Mouse (Mus musculus) heart, postnatal 4 days (tissue): ENCODE data around the gene Hoxa2. TPM values are rescaled to one million over a fixed set of nuclear protein-coding genes. Genes with fewer than 3 reads are reported as not detected.

Experiments used
- DNase-seq: peaks from one replicate; pipeline ENCODE4 v3.0.0; 2021
- total RNA-seq, 2 experiments: library from RNA; stranded (reverse); gene quantifications; 2 replicates each; pipeline ENCODE4 v1.2.3; 2021

Hoxa2 gene
- total RNA-seq, 2 experiments from 2014 or later = 0.60 to 0.68 TPM

GRCm38 (mm10) chr6:52178918-52179665 lies 14.5 kb upstream of the Hoxa2 start:
- DNase-seq = no peak

DNA sequence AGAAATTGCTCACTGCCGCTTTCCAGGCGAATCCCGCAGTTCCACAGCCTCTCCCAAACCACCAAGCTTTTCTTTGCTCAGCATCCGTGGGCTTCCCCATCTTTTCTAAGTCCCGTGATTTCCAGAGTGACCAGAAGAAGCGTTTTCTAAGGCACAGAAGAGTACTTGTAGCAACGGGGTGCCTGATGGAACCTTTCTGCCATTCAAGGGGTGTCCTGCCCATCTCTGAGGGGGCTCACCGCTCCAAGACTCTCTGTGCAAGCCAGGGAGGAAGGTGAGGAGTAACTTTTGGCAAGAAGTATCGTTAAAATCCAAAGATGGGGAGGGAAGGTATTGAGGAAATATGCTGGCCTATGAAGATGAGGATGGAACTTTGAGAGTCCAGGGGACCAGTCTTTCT lies 13.2 kb upstream of the Hoxa2 start:
- DNase-seq = no peak

DNA sequence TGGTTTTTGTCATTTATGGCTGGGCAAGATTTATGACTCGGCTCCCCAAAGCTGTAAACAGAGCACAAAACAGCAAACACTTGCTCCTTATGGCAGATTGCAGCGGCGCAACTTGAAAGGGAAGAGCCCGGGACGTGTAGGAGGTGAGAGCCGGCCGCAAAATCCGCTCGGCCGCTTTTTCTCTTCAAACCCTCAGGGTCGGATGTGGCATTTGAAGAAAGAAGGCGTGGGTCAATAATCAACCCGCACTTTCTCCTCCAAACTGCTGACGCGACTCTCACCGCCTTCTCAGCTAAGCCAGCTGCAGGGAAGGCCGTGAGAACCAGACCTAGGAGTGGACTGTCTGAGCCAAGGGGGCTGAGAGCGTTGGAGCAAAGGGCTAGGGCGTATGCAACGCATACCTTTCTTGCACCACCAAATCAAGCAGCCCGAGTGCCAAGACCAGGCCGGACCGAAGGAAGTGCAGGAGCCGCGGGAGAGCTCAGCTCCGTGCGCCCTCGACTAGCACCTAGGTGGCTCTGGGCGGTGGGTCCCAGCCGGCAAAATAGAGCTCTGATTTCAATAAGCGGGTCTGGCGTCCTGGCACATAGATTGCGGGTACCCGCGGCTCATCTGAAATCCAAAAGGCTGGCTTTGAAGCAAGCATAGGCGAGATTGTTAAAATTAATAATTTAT lies 12.6 kb upstream of the Hoxa2 start, which contains the start of gene 5730596B20Rik:
Gene 5730596B20Rik, plus strand, starts transcription at position 438 of the 675 bp plus-strand sequence.
- DNase-seq = no peak

DNA sequence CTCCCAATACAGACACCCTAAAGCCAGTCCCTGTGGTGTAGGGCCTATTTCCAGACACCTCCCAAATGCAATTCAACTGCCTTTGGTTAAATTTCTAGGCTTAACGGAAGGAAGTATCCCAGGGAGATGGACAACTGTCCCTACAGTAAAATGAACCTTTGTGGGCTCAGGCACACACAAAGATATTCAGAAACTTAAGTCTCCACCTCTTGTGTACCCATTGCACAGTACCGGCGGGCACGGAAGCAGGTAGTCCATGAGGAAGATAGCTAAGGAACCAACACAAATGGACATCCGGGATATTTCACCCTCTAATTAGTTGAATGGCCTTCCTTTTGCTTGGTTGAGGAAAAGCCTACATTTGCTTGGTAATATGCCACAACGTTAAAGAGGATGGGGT lies 11.8 kb upstream of the Hoxa2 start:
- no peak for DNase-seq

GRCm38 (mm10) chr6:52175864-52176263 lies 11.2 kb upstream of the Hoxa2 start:
- DNase-seq = peak; percentile 31

DNA sequence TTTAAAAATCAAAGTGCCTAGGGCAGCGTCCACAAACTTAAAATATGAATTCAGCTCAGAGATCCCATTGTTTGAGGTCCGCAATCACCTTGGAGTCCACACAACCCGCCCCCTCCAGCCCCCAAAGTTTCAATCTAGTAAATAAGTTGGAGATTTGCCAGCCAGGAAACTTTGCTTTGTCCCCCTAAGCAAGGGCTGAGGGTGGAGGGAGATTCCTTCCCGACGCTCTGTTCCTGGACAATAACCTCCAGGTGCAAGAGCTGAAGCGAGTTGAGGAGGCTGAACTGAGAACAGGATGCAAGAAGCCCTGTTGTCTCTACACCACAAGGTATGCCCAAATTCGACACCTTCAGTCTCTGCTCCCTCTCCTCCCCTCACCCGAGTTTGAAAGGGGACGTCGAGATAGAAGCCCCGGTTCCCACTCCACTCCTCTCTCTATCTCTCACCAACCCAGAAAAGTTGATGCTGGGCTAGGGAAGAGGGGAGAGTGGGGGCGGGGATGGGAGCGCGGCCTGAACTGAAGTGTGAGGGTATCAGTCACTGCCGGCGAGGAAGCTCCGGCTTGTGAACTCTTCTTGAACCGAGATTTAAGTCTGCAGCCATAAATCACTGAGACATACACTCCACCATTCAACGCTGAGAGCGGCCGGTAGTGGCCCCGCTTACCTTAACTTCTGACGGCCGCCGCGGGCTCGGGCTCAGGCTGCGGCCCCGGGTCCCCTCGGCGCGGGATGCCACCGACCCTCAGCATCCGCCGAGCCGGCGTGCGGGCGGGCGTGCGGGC lies 10.5 kb upstream of the Hoxa2 start:
- peak; percentile 27 for DNase-seq

DNA sequence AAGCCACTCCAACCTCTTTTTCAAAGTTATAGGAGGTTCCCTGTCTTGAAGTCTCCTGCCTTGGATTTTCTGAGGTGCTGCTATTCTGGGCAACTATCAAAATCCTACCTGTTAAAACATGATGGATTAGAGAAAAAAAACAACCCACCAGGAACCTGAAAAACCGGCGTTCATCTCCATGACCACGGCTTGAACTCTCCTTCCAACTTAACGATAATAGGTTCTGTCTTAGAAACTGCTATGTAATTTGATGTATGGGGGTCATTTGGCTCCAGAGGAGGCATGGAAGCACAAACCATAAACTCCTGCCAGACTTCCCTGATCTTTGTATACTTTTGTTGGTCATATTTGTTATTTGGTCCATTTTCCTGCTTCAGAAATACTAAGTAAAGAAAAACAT lies 9.0 kb upstream of the Hoxa2 start:
- no peak for DNase-seq

GRCm38 (mm10) chr6:52172501-52172900 lies 7.9 kb upstream of the Hoxa2 start:
- peak; percentile 76 for DNase-seq

DNA sequence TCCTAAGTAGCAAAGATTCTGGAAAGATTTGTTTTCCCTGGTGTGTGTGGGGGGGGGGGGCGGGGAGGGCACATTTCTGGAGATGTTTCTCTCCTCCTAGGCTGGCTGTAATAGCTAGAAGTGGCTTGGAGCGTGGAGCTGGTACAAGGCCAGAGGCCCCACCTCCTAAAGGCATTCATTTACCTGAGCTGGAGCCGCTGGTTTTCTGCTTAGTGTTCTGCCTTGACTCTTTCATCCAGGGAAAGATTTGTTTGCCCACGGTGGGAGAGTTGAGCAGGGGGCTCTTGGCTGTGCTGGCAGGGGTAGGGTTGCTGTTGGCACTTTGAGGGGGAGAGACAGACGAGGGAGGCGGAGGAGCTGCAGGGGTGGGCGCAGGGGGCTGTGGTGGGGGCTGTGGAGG lies 7.3 kb upstream of the Hoxa2 start:
- DNase-seq = no peak

GRCm38 (mm10) chr6:52171331-52171730 lies 6.7 kb upstream of the Hoxa2 start:
- DNase-seq = no peak

- no peak for DNase-seq
Observed at GRCm38 (mm10) chr6:52170898-52171223, 6.2 kb upstream of the Hoxa2 start.

DNA sequence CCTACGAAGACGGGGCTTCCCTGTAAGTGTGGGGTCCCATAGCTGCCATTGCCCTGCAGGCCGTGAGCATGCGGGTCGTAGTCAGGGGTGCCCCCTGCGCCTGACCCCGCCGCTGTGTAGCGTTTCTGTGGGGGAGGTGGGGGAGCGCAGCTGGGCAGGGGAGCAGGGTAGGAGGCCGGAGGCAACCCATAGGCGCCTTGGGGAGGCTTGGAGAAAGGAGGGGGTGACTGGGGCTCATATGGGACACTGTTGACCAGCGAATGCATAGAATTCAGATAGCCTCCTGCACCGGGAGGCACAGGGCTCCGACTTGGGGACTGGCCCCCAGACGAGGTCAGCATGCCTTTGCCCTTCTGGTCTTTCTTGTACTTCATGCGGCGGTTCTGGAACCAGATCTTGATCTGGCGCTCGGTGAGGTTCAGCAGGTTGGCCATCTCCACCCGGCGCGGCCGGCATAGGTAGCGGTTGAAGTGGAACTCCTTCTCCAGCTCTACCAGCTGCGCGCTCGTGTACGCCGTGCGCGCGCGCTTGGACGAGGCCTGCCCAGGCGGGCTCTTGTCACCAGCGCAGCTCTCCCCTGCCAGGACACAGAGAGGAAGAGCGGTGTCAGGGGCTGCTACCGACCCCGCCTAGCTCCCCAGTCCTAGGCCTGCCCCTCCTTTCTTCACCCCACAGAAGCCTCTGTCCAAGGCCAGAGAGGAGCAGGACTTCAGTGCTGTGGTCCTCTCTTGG lies 5.7 kb upstream of the Hoxa2 start:
- DNase-seq = no peak

DNA sequence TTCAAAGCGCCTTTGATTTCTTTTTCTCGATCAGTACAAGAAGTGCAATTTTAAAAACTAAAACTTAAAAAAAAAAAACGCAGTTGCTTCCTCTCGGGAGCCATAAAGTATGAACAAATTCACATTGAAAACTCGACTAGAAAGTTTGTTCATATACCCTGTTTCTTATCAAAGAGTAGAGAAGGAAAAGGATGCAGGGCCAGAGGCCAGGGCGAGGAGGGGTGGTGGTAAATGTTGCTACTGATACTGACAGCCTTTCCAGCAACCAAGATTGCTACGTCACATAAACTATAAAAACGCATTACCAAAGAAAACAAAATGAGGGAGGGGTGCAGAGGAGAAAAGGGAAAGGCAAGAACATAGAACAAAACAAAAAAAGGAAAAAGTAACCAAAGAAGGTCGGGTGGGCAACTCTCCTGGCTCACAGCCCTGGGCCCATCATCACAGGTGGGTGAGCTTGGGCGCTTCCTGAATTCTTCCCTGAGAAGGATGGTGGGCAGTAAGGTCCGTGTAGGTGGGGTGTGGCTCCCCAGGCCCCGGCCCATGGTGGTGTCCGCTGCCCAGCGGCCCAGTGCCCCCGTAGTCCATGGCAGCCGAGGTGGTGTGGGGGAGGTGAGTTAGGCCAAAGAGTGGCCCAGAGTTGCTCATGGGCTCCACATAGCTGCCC lies 5.0 kb upstream of the Hoxa2 start:
- DNase-seq = no peak

- DNase-seq = peak; percentile 29
Observed at GRCm38 (mm10) chr6:52168191-52169055, 3.8 kb upstream of the Hoxa2 start.

DNA sequence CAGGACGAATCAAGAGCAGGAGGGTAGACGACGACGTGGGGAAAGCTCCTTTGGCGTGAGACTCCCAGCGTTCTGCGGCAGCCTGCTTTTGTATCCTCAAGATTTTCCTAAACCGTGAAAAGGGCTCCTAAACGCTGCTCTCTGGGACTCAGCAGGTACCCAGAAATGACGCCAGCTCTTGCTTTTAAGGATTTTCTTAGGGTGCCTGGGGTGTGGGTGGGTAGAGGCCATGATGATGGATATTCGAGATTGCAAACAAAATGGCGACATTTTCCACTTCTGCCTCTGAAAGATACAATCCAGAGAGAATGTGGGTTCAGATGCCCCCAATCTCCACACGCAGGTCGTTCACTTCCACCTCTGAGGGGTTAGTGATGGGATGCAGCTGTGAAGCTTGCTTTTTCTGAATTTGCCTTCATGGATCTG lies 3.1 kb upstream of the Hoxa2 start:
- no peak for DNase-seq

- DNase-seq = no peak
Observed at GRCm38 (mm10) chr6:52167176-52167575, 2.5 kb upstream of the Hoxa2 start.

DNA sequence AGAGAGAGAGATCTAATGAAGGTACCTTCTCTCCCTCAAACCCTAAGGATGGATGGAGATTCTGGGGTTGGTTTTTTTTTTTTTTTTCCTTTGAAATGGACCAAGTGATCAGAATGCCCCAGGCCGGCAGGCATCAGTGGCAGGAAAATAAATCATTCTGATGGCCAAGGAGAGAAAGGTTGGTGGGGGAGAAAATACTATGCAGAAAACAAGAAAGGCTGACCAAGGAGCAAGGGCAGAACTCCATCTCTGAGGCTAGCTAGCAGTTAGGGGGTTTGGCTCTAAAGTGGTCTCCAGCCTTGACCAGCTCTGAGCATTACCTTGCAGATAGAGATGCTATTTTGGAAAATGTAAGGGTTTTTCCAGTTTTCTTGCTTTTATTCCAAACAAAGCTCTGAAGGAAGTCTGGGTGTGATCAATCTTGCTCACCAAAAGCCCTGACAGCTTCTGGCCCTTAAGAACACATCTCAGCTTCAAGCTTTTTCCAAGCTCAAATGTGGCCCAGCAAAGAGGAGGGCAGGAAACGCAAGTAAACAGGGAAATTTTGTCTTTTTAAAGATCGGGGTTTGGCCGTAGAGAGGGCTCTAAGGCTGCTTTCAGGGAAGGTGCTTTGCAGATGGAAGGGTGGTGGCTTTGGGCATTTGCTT lies 1.9 kb upstream of the Hoxa2 start:
- no peak for DNase-seq

GRCm38 (mm10) chr6:52165441-52166370 lies 1.1 kb upstream of the Hoxa2 start:
- peak; percentile 30 for DNase-seq

DNA sequence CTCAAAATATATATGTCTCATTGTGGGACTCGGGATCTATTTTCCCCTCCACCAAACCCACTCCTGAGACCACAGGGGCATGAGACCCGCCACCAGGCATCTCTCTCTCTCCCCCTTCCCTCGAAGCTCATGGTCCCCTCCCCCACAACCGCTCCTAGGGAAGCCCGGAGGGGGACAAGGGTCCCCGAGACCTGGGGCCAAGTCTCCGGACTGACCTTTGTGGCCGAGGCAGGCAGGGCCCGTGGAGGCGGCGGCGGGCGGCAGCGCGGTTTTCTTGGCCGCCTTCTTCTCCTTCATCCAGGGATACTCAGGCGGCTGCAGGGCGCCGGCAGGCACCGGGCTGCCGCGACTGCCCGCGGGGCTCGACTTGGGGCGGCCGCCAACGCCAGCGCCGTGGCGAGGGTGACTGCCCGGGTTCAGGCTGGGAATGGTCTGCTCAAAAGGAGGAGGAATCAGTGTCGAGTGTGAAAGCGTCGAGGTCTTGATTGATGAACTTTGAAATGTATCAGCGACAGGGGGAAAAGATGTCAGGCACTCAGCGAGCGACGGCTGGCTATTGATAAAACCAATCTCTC lies 493 bp downstream of the Hoxa2 start:
- no peak for DNase-seq
